Comparison of ENCODE assay signal across 8 mouse cellular contexts in genomic region chr10:121476190-121476967, GRCm38 (mm10). TPM values are rescaled to one million over a fixed set of nuclear protein-coding genes. Genes with fewer than 3 reads are reported as not detected.
DNase-seq lines count a peak whose midpoint lies in the region; ATAC-seq and TF ChIP-seq lines count a peak whose summit lies in the region.

TSS of gene Rassf3 (minus strand) at chr10:121476347.

- TF ChIP-seq CTCF in cerebellum, adult 2 months (IDR thresholded peaks at IDR 0.05; ENCODE audit: borderline replicate concordance, insufficient read depth, low read depth, low read length), result no peak
- peak; percentile 42 for TF ChIP-seq CTCF in forebrain, postnatal 0 days (IDR thresholded peaks at IDR 0.05; ENCODE audit: low read depth)
- no peak for TF ChIP-seq CTCF in olfactory bulb, adult 2 months (IDR thresholded peaks at IDR 0.05; ENCODE audit: insufficient read depth, low read depth, low read length)
- peak; percentile 48; the same call in 1 of the 2 replicates for TF ChIP-seq CTCF in thymus, adult 2 months (IDR thresholded peaks at IDR 0.05; ENCODE audit: borderline replicate concordance, control insufficient read depth, extremely low read depth, insufficient read depth, low read length, poor library complexity)

- H3K9me3 ChIP-seq in forebrain, postnatal 0 days (ENCODE audit: low read length), result no peaks in the 10 kb centered on the region
- no peaks in the 10 kb centered on the region for H3K9me3 ChIP-seq in lung, embryonic 15.5 days

- DNase-seq in MN1 (ENCODE audit: low spot score), result peak; percentile 82
- DNase-seq in cerebellum, adult 2 months, result peak; percentile 72 to 74
- DNase-seq in forebrain, postnatal 0 days, result peak; percentile 81
- peak; percentile 95 to 96 for DNase-seq in heart, postnatal 36 days
- DNase-seq in layer of hippocampus, adult 8-10 months (ENCODE audit: low spot score in 2 of 2), result peak; percentile 51 to 62
- DNase-seq in thymus, adult 2 months, result peak; percentile 98

- H3K27ac ChIP-seq in cerebellum, adult 2 months (ENCODE audit: insufficient read depth, low read length), result peak within 1 kb of the TSS; percentile 50; the same call in 1 of the 2 replicates
- H3K27ac ChIP-seq in forebrain, postnatal 0 days (ENCODE audit: low read depth, low read length), result peak within 1 kb of the TSS; percentile 50
- peak within 1 kb of the TSS; percentile 92 for H3K27ac ChIP-seq in lung, embryonic 15.5 days
- H3K27ac ChIP-seq in olfactory bulb, adult 2 months (ENCODE audit: insufficient read depth, low read depth, low read length), result no peak within 1 kb of the TSS
- H3K27ac ChIP-seq in thymus, adult 2 months (ENCODE audit: control insufficient read depth, insufficient read depth, low read length), result peak within 1 kb of the TSS; percentile 49; the same call in 1 of the 2 replicates

- ATAC-seq in forebrain, postnatal 0 days, result peak; percentile 83
- peak; percentile 95 for ATAC-seq in lung, embryonic 15.5 days (ENCODE audit: borderline replicate concordance, extremely low read depth, low FRiP score, low TSS enrichment)

- peak within 1 kb of the TSS; percentile 70 for H3K4me3 ChIP-seq in cerebellum, adult 2 months (replicated peaks; ENCODE audit: insufficient read depth, low read depth, low read length)
- H3K4me3 ChIP-seq in forebrain, postnatal 0 days (ENCODE audit: low read depth, low read length), result peak within 1 kb of the TSS; percentile 63
- peak within 1 kb of the TSS; percentile 97 for H3K4me3 ChIP-seq in lung, embryonic 15.5 days
- peak within 1 kb of the TSS; percentile 58 for H3K4me3 ChIP-seq in olfactory bulb, adult 2 months (ENCODE audit: insufficient read depth, low read depth, low read length)
- peak within 1 kb of the TSS; percentile 76 for H3K4me3 ChIP-seq in thymus, adult 2 months (ENCODE audit: control insufficient read depth, insufficient read depth, low read length)

- WGBS in cerebellum, adult 2 months, result 3% methylated on average over 57 of the region's 62 CpGs
- WGBS in forebrain, postnatal 0 days, result under 1% methylated on average over 51 of the region's 62 CpGs
- WGBS in lung, embryonic 15.5 days, result 1% methylated on average over 56 of the region's 62 CpGs
- WGBS in olfactory bulb, adult 2 months, result 3% methylated on average over 60 of the region's 62 CpGs
- 1% methylated on average over 53 of the region's 62 CpGs for WGBS in thymus, adult 2 months

- no peak for TF ChIP-seq POLR2A in cerebellum, adult 2 months (IDR thresholded peaks at IDR 0.05; ENCODE audit: borderline replicate concordance, insufficient read depth, low read length)
- TF ChIP-seq POLR2A in olfactory bulb, adult 2 months (IDR thresholded peaks at IDR 0.05; ENCODE audit: insufficient read depth, low read depth, low read length), result no peak
- peak; percentile 58 for TF ChIP-seq POLR2A in thymus, adult 2 months (IDR thresholded peaks at IDR 0.05; ENCODE audit: control insufficient read depth, extremely low read depth, insufficient read depth, low read length, poor library complexity)

- H3K4me2 ChIP-seq in forebrain, postnatal 0 days (ENCODE audit: low read depth), result peak within 1 kb of the TSS; percentile 97
- H3K4me2 ChIP-seq in lung, embryonic 15.5 days, result peak within 1 kb of the TSS; percentile 83

- intact Hi-C loops in heart, postnatal 36 days (cut with DNase I), result loop anchor here (1.0 to 2.0 kb wide), 3 partner anchors 28 to 67 kb away; no protein-coding TSS in a partner anchor

- no peaks in the 10 kb centered on the region for H3K36me3 ChIP-seq in forebrain, postnatal 0 days (ENCODE audit: insufficient read depth)
- no peaks in the 10 kb centered on the region for H3K36me3 ChIP-seq in lung, embryonic 15.5 days
- H3K36me3 ChIP-seq in thymus, adult 2 months (ENCODE audit: control insufficient read depth, insufficient read depth, low read length), result no peaks in the 10 kb centered on the region

- peak within 1 kb of the TSS; percentile 62 for H3K9ac ChIP-seq in forebrain, postnatal 0 days
- peak within 1 kb of the TSS; percentile 95 for H3K9ac ChIP-seq in lung, embryonic 15.5 days

- no peaks in the 10 kb centered on the region for H3K4me1 ChIP-seq in cerebellum, adult 2 months (ENCODE audit: control insufficient read depth, insufficient read depth, low read length)
- no peaks in the 10 kb centered on the region for H3K4me1 ChIP-seq in forebrain, postnatal 0 days (ENCODE audit: insufficient read depth)
- H3K4me1 ChIP-seq in lung, embryonic 15.5 days, result peaks cover 46% of the 10 kb centered on the region
- peaks cover 21% of the 10 kb centered on the region for H3K4me1 ChIP-seq in olfactory bulb, adult 2 months (ENCODE audit: control insufficient read depth, insufficient read depth, low read length)
- peaks cover 29% of the 10 kb centered on the region for H3K4me1 ChIP-seq in thymus, adult 2 months (replicated peaks; ENCODE audit: control insufficient read depth, insufficient read depth, low read length)

- H3K27me3 ChIP-seq in cerebellum, adult 2 months (ENCODE audit: control insufficient read depth, insufficient read depth, low read length), result peaks cover 1% of the 10 kb centered on the region; the same call in 1 of the 2 replicates
- no peaks in the 10 kb centered on the region; the same call in 1 of the 2 replicates for H3K27me3 ChIP-seq in forebrain, postnatal 0 days (ENCODE audit: insufficient read depth, low read length)
- H3K27me3 ChIP-seq in lung, embryonic 15.5 days, result no peaks in the 10 kb centered on the region
- no peaks in the 10 kb centered on the region for H3K27me3 ChIP-seq in thymus, adult 2 months (ENCODE audit: control insufficient read depth, insufficient read depth, low read length)

RNA-seq across cellular contexts. Expression of gene Rassf3, which starts in this region (rescaled TPM):
- polyA plus RNA-seq in cerebellum, adult 2 months (2012; rRNA removed), result 16.5 and 17.8 TPM in 2 replicates
- total RNA-seq in forebrain, postnatal 0 days (2014; rRNA removed), result 5.0 and 5.9 TPM in 2 replicates
- polyA plus RNA-seq in forebrain, postnatal 0 days (2015; fragmentation: Nextera tagmentation; extraction: Ambion mirVana), result 3.2 and 3.5 TPM in 2 replicates
- 100 to 1,000 TPM; 125 to 140 TPM for total RNA-seq in heart, postnatal 36 days (2021)
- total RNA-seq in layer of hippocampus, adult 8-10 months (2022), result 10 to 100 TPM in 3 of 4 experiments, 1 to 10 TPM in 1; 9.3 to 20.4 (median 15.3) TPM
- 18.3 and 20.8 TPM in 2 replicates for polyA plus RNA-seq in lung, embryonic 15.5 days (2015; fragmentation: Nextera tagmentation; extraction: Ambion mirVana)
- not detected in 2 replicates for polyA plus RNA-seq in olfactory bulb, adult 2 months (2012; ENCODE audit: insufficient read depth, insufficient read length, low replicate concordance, missing spikeins)
- 12.9 and 15.5 TPM in 2 replicates for polyA plus RNA-seq in thymus, adult 2 months (2012; rRNA removed)

Comparison
In these comparisons a context has a peak if more than half of its experiments do, and no peak if none do; other contexts are left out.
1. RNA of gene Rassf3 (total RNA-seq): 125 to 140 TPM in heart, postnatal 36 days; 9.3 to 20.4 TPM in layer of hippocampus, adult 8-10 months and 5.0 to 5.9 TPM in forebrain, postnatal 0 days; every median in the first group is over 4 times any median in the second.
2. CTCF ChIP-seq: peak in forebrain, postnatal 0 days (single experiment) and thymus, adult 2 months (single experiment); none in cerebellum, adult 2 months (single experiment) and olfactory bulb, adult 2 months (single experiment).
3. Peak in every context shown above with its lines, with median percentiles within 50 percentile points of each other: DNase-seq and H3K4me3 ChIP-seq.